Mouse (Mus musculus) small intestine, adult 2 months (tissue): ENCODE results near the gene Pitpnm1.

Experiments
- CTCF ChIP-seq: fragments of 200-500 bp; IDR thresholded peaks from 2 replicates; pipeline ENCODE4 v1.5.1; 2012; ENCODE audit warnings: low read depth, mild to moderate bottlenecking, control low read depth, inconsistent platforms, low read length, moderate library complexity, mixed read lengths; ENCODE audit not compliant: insufficient replicate concordance, insufficient read length; ENCODE audit errors: extremely low read depth
- POLR2A ChIP-seq: fragments of 200-500 bp; IDR thresholded peaks from 2 replicates; pipeline ENCODE4 v1.6.1; 2012; ENCODE audit warnings: low read depth, mild to moderate bottlenecking, control low read depth, inconsistent platforms, low read length, moderate library complexity

DNA sequence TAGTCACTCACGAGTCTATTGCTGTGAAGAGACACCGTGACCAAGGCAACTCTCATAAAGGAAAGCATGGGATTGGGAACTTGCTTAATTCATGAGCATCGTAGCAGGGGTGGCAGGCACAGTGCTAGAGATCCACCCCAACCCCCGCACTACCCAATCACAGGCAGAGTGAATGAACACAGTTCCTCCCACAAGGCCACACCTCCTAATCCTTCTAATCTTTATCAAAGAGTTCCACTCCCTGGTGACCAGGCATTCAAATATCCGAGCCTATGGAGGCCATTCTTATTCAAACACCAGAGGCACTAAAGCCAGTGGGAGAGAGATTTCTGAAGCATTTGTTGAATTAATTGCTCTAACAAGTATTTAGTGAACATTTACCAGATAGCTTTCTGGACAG, 46.1 kb downstream of the Pitpnm1 start:
- TF ChIP-seq POLR2A, result no peak
- no peak for TF ChIP-seq CTCF
